Mouse (Mus musculus) bone marrow, adult 2 months (tissue): ENCODE measurements around the gene Gpd2. TPM values are rescaled to one million over a fixed set of nuclear protein-coding genes. Genes with fewer than 3 reads are reported as not detected.

ENCODE experiments used
- H3K27ac ChIP-seq: fragments of 200-500 bp; 2 replicates; pipeline ENCODE4 v1.5.1; 2012; ENCODE audit warnings: low read depth, mild to moderate bottlenecking, control low read depth, inconsistent platforms, low read length; ENCODE audit not compliant: control insufficient read depth, poor library complexity, insufficient read depth
- H3K4me1 ChIP-seq: fragments of 200-500 bp; 2 replicates; pipeline ENCODE4 v1.6.1; 2011; ENCODE audit warnings: low read length; ENCODE audit not compliant: control insufficient read depth, insufficient read depth
- H3K4me3 ChIP-seq: fragments of 200-500 bp; replicated peaks from 2 replicates; pipeline ENCODE3; 2011; ENCODE audit warnings: mild to moderate bottlenecking, low read depth, low read length, control low read depth; ENCODE audit not compliant: control insufficient read depth
- CTCF ChIP-seq: fragments of 200-500 bp; IDR thresholded peaks from 2 replicates; pipeline ENCODE4 v1.5.1; 2011; ENCODE audit warnings: low read length, control low read depth; ENCODE audit not compliant: control insufficient read depth, insufficient read depth
- POLR2A ChIP-seq: fragments of 200-500 bp; IDR thresholded peaks from 2 replicates; pipeline ENCODE4 v1.6.1; 2011; ENCODE audit warnings: low read depth, mild to moderate bottlenecking, control low read depth, low read length, borderline replicate concordance; ENCODE audit not compliant: control insufficient read depth
- WGBS: fragments of 180-500 bp; shearing (Covaris S2); methylation state at CpG from one replicate; pipeline ENCODE4 v1.1.7; 2018; 5-methylcytosine and 5-hydroxymethylcytosine counted together
- polyA plus RNA-seq: library from polyadenylated mRNA; stranded (reverse); fragments of >200 nt; gene quantifications from 2 replicates; pipeline ENCODE4 v1.2.4, GENCODE M21; 2011; ENCODE audit warnings: low replicate concordance; ENCODE audit not compliant: missing spikeins, insufficient read depth, insufficient read length

The Gpd2 gene
- polyA plus RNA-seq, 1 experiment = 4.8 TPM

DNA sequence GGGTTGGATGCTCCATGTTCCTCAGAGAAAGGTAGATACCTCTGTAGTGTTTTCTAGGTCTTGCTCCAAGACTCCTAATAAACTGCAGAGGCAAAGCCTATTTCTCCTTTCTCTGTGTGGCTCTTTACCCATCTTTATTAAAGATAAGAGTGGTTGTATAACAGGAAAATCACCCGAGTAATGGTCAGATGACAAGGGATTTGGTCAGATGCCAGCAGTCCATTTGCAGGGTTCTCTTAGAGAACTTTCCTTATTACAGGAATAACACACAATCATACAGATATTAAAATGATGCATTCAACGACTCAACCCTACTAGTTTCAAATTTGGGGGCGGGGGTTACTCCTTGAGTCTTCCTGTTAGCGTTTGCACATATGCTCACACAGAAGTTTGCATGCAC lies 16.8 kb downstream of the Gpd2 start:
- no peak for TF ChIP-seq CTCF
- TF ChIP-seq POLR2A = no peak
- no peaks in the 10 kb centered on the region for H3K4me1 ChIP-seq
- H3K27ac ChIP-seq = no peak overlapping the region
- WGBS = 76% methylated on average over 4 of the region's 4 CpGs
- no peak overlapping the region for H3K4me3 ChIP-seq

GRCm38 (mm10) chr2:57255153-57255670 lies 17.8 kb downstream of the Gpd2 start:
- Histone ChIP-seq H3K4me1 (no peaks in the 10 kb centered on the region), H3K4me3 (no peak overlapping the region), H3K27ac (no peak overlapping the region)
- WGBS = 87% methylated on average over 11 of the region's 11 CpGs
- TF ChIP-seq CTCF = no peak
- TF ChIP-seq POLR2A = no peak

DNA sequence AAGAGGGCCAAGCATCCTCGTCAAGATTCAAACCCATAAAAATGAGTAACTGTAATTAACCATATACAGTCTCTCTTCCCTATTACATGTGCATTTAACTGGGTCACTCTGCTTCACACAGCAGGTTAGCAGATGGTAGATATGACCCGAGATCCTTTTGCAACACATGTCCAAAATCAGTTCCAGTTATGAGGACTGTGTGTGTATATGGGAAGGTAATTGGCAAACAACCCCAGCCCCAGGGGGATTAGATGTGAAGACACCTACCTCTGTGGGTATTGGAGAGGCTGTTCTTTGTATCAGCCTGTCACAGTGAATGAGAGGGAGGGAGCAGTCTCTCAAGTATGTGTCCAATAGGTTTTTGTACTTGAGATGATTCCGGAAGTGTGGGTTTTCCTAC lies 18.4 kb downstream of the Gpd2 start:
- Histone ChIP-seq H3K27ac (no peak overlapping the region), H3K4me1 (no peaks in the 10 kb centered on the region), H3K4me3 (no peak overlapping the region)
- 55% methylated on average over 3 of the region's 3 CpGs for whole genome bisulfite sequencing
- TF ChIP-seq CTCF (no peak), POLR2A (no peak)

DNA sequence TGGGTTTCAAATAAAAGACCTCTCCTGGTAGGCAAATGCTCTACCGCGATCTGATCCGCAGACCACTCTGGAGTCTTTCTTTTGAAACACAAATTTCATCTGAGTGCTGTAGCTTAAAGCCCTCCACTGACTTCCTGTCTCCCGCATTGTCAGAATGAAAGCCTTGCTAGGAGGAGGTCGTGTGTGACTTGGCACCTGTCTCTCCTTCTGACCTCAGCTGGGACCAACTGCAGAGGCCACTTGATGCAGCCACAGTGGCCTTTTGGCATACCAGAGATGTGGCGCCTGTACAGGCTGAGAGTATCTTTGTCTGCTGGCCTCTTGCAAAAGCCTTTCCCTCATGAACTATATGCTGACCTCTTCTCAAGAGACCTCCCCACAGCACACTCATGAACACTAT lies 19.0 kb downstream of the Gpd2 start:
- H3K4me3 ChIP-seq = no peak overlapping the region
- 55% methylated on average over 6 of the region's 6 CpGs for WGBS
- no peaks in the 10 kb centered on the region for H3K4me1 ChIP-seq

DNA sequence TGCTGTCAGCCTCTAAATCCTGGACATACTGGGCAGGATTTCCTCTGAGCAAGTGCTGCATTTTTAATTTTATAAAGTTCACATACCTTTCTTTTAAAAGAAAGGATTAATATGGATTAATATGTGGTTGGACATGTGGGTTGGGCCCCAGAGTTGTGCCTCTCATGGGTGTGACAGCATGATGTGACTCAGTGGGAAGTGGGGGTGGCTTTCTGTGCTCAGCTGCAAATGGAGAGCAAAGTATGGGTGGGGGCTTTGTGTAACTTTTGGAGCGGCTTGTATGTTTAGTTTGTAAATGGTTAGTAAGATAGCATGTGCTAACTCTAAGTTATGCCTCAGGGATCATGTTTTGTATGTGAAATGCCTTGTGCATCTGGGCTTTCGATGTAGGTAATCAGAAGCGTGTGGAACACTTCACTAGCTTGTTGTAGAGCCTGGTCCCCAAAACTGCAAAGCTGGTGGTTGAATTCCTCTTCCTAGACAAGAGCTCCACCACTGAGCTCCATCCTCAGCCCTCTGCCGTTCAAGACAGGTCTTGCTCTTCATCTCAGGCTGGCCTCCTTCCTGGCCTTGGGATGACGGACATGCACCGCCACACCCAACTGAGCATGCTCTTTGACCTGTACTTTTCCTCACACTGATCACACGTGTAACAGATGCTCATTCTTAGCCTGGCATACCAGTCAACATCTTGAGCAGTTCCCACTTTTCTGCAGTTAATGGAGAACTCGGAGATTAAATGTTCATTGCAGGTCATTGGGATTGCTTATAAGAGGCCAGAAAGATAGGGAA lies 24.0 kb downstream of the Gpd2 start:
- no peak overlapping the region for H3K4me3 ChIP-seq

More for the DNA sequence above, 19.0 kb downstream of the Gpd2 start:
- TF ChIP-seq POLR2A = no peak
- no peak for TF ChIP-seq CTCF
- no peak overlapping the region for H3K27ac ChIP-seq

DNA sequence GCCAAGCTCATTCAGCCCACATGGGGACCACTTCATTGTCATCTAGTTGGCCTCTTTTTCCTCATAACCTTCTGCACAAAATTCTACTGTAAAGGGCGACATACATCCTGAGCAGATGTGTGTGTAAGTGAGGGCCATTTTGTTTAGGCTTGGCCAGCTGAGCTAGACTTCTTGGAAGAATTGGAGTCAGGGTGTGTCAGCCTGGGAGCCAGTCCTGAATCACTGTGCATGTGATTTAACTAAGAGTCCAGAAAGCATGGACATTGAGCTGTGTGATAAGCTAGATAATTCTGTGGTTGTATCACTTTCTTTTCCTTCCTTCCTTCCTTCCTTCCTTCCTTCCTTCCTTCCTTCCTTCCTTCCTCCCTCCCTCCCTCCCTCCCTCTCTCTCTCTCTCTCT lies 26.0 kb downstream of the Gpd2 start:
- H3K27ac ChIP-seq = no peak overlapping the region
- no peak for TF ChIP-seq POLR2A
- TF ChIP-seq CTCF = no peak
- H3K4me3 ChIP-seq = no peak overlapping the region
- H3K4me1 ChIP-seq = no peaks in the 10 kb centered on the region
- WGBS = 74% methylated on average over 1 of the region's 1 CpGs

More for the DNA sequence above, 24.0 kb downstream of the Gpd2 start:
- 86% methylated on average over 8 of the region's 8 CpGs for WGBS
- TF ChIP-seq POLR2A (no peak), CTCF (no peak)
- Histone ChIP-seq H3K27ac (no peak overlapping the region), H3K4me1 (no peaks in the 10 kb centered on the region)

GRCm38 (mm10) chr2:57264912-57265311 lies 27.5 kb downstream of the Gpd2 start:
- no peak overlapping the region for H3K27ac ChIP-seq
- TF ChIP-seq POLR2A (no peak), CTCF (no peak)
- WGBS = 78% methylated on average over 7 of the region's 7 CpGs

DNA sequence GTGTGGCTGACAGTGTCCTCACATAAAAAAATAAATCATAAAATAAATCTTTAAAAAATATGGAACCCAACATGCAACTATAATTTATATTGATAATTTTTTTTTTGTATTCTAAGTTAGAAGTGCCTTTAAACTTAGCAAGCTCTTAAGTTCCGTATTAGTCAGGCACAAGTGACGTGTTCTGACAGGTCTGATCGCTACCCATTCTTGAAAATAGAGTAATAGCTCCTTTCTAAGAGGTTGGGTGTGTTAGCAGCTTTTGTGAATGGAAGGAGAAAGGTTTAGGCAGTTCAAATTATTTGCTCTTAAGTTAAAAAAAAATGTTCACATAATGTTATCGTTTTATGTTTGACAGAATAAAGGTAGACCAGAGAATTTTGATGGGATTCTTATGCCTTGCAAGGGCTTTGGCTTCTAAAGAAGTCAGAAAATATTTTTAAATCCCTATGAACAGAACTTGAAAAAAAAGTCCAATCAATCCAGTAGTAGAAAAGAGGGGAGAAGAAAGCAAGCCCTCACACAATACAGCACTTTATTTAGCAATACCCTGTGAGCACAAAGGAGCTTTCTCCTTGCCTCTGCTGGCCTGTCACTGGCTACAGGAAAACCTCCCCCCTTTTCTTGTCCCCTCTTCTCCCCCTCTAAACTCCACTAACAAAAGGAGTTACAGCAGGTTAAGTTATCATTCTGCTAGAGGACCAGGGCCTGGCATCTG lies 29.4 kb downstream of the Gpd2 start:
- WGBS = 87% methylated on average over 4 of the region's 4 CpGs
- TF ChIP-seq CTCF (no peak), POLR2A (no peak)

More at GRCm38 (mm10) chr2:57264912-57265311, 27.5 kb downstream of the Gpd2 start:
- no peaks in the 10 kb centered on the region for H3K4me1 ChIP-seq
- H3K4me3 ChIP-seq = no peak overlapping the region

GRCm38 (mm10) chr2:57267394-57267716 lies 29.9 kb downstream of the Gpd2 start:
- 67% methylated on average over 7 of the region's 7 CpGs for WGBS
- TF ChIP-seq CTCF = no peak
- TF ChIP-seq POLR2A = no peak

More for the DNA sequence above, 29.4 kb downstream of the Gpd2 start:
- Histone ChIP-seq H3K4me1 (no peaks in the 10 kb centered on the region), H3K4me3 (no peak overlapping the region), H3K27ac (no peak overlapping the region)

More at GRCm38 (mm10) chr2:57267394-57267716, 29.9 kb downstream of the Gpd2 start:
- Histone ChIP-seq H3K4me1 (no peaks in the 10 kb centered on the region), H3K4me3 (no peak overlapping the region), H3K27ac (no peak overlapping the region)
